Mouse (Mus musculus): ENCODE measurements at regions not wholly inside any gene's neighbourhood (a gene's known extent, or its start where the extent isn't known, plus 50 kb on each side); places are given as distances from the start of the nearest gene placed in this dataset.
"Not testable (repeated sequence)": the region's sequence is repeated elsewhere in the genome, so short reads cannot be mapped to it uniquely, and the experiment has no call there.

DNA sequence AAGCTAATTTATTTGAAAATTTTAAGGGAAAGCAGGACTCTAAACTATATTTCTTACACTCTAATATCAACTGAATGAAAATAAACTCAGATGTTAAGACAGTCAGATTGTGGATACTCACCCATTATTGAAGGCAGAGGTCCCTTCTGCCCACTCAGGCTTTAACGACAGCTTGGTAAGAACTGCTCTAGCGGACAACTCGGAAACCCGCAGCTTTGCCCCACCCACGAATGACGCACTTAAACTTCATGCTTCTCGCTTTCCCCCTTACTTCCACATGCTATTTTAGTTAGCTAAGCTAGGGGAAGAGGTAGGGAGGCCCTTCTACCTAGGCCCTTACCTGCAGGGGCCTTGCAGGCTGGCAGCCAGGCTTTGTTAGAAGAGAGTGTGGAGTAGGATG, 50.8 kb upstream of the Elmo1 start:
- peak; percentile 40 for ATAC-seq (replicated peaks; ENCODE audit: poor library complexity, severe bottlenecking)

DNA sequence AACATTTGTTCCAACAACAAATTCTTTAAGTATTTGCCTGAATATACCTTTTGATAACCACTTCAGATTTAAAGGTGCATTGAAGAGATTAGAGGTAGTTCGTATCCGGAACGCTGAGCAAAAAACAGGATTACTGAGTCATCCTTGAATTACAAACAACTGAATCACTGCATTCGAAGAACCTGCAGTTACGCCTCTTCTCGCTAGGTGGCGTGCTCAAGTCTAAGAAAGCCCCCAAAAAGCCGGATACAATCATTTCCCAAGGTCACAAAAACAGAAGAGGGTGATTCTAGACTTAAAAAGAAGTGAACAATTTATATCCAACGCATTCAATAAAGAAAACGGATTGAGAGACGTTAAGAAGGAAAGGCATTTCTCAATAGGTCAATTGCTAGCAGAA, 51.9 kb upstream of the Elmo1 start:
- ATAC-seq (replicated peaks; ENCODE audit: poor library complexity, severe bottlenecking) = peak; percentile 73

DNA sequence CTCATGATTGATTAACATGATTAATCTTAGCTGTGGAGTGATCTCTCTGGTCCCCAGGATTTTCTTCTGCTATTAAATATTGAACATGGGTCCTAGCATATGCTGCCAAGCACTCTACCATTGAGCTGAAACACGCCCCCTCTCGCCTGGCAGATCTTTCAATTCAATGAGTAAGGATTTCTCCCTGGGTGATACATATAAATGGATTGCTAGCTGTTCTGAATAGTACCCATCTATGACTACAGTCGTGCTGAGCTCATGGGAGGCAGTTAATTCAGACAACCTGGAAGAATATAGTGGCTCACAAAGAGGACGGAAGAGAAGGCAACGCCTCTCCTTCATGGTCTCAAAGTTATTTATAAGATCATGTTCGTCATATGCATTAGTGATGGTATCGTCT, 53.0 kb upstream of the Elmo1 start:
- no peak for ATAC-seq (replicated peaks; ENCODE audit: poor library complexity, severe bottlenecking)

DNA sequence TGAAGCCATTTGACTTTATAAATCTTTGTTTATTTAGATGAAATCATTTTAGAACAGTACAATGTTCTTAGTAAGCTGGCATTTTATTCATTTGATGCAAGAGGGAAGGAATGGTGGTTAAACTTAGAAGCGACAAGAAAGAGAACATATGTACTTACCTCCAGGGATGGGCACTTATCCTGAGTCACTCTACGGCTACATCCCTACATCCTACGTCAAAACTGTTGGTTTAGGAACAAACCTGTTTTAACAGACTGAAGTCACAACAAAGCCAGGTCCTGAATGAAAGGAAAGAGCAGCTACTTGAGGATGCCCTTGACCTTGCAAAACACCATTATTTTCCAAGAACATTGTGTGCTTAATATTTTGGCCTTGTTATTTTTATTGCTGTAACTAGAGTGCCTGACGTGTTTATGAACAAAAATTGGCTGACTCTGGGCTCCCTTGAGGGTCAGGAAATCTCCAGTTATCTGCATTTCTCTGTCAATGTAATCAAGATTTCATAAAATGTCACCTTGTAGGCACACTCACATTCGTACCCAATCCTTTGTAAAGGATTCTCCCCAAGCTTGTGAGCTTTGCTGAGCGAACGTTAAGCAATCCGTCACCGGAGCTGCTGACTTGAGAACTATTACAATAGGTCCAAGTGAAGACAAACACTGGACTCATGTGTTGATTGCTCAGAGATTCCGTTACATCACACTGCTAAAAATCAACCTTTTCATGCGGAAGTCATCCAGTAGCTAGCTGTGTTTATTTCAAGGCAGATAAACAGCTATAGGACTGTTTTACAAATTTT, 56.3 kb upstream of the Elmo1 start:
- ATAC-seq (replicated peaks; ENCODE audit: poor library complexity, severe bottlenecking) = no peak

DNA sequence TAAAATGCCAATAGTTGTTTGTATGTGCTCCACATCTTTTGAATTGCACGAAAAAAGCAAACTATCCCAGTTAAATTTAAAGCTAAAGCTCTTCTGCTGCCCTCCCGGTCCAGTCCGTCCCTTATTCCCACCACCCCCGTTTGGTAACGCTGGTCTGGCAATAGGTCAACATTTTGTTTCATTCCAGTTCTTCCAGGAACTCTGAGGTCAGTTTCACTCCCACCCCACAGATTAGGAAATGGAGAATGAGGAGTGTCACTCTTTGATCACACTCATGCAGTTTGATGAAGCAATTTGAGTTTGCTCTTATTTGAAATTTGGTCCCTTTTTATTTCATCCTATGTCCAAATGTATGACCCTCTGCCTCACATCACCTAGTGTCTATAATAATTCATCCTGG, 58.7 kb upstream of the Elmo1 start:
- no peak for ATAC-seq (replicated peaks; ENCODE audit: poor library complexity, severe bottlenecking)

DNA sequence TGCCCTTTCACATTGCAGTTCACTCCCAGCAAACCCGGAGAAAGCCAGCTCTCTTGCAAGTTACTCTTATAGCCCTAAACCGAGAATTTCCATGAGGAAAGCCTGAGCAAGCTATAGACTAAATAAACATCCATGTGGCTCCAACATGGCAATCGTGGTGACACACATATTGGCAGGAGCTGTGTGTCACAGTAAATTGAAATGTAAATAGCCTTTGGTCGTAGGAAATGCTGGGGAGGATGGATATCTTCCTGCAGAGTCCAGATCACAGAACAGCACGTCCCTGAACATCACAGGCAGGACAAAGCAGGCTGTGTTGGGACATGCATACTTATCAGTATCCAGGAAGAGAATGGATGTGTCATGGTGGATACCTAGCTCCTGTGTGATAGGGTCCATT, 59.3 kb upstream of the Elmo1 start:
- ATAC-seq (replicated peaks; ENCODE audit: poor library complexity, severe bottlenecking) = no peak

DNA sequence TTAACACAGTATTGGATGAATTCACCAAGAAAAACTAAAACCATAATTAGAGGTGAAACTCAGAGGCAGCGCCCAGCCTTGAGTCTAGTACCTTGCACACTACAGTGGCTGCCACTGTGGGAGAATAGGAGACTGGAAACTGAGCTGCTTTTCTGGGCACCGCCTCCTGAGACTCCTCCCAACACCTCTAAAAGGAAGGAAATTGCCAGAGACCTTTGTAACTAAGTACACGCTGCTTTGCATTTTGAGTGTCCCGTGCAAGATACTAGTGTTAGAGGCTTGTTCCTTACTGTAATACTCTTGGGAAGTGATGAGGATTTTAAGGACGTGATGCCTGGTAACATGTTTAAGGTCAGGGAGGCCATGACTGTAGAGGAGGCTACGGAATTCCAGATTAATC, 63.8 kb upstream of the Elmo1 start:
- ATAC-seq (replicated peaks; ENCODE audit: poor library complexity, severe bottlenecking) = no peak; the same call in 1 of the 2 replicates

DNA sequence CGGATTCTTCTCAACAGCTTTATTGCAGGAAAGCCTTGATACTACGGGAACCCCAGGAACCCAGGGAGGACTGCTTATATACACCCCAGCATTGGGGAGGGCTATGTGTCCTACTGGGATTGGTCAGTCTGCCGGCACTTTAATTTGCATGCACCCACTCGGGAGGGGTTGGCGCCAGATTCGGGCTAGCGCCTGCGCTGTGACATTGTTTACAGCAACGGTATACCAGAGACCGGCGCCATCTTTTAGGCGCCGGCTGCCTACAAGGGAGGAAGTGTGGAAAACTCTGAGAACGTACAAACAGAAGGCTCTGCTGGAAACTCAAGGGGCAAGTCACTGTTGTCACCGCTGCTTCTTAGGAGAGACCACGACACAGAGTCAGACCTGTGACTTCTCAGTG, 73.9 kb upstream of the Elmo1 start:
- not testable (repeated sequence) for ATAC-seq (replicated peaks; ENCODE audit: poor library complexity, severe bottlenecking)

DNA sequence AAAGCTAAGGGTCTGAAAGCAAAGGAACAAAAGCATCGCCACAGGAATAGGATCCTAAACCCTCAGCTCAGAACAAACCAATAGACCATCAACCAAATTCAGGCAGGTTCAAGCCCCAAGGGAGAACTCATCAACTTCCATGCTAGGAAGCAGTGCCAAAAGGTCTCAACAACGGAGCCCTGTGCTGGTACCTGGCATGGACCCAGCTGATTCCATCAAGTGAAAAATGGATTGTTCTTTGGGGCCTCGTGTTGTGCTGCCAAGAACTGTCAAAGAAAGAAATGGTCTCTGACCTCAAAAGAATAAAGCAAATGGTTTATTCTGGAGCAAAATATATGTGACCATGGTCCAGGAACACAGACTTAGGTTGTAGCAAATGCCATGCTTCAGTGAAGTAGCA, 77.8 kb upstream of the Elmo1 start:
- no peak for ATAC-seq (replicated peaks; ENCODE audit: poor library complexity, severe bottlenecking)

DNA sequence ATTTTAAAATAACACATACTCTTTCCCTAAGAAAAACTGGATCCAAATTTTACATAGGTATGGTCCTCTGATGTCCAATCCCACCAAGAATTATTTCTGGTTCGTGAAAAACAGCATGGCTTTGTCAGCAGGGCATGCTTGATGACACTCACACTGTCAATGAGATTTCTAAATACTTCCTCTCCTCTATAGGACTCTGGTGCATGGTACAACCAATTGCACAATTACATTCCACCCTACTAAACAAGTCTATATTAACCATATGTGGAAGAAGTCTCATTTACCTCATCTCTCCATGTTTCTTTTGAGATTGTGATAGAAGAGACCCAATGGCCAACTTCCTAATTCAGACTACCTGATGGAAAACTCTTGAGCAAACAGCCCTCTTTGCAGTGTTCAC, 81.2 kb upstream of the Elmo1 start:
- peak; percentile 69 for ATAC-seq (replicated peaks; ENCODE audit: poor library complexity, severe bottlenecking)

DNA sequence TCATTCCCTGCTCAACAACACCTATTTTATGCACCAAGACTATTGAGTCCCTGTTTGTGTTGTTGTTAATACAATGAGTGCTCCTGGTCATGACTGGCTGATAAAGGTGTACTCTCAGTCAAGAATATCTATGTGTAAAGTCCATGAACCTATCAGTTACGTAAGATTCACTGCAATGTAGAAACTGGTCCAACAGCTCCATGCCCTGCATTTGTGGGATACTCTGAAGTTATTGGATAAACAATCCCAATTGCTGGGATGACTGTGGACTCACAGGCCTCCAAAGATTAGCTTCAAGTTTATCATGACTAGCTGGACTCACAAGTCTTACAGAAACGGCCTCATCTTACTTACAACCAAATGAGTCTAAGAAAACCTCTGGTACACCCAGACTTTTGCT, 82.8 kb upstream of the Elmo1 start:
- ATAC-seq (replicated peaks; ENCODE audit: poor library complexity, severe bottlenecking) = no peak

DNA sequence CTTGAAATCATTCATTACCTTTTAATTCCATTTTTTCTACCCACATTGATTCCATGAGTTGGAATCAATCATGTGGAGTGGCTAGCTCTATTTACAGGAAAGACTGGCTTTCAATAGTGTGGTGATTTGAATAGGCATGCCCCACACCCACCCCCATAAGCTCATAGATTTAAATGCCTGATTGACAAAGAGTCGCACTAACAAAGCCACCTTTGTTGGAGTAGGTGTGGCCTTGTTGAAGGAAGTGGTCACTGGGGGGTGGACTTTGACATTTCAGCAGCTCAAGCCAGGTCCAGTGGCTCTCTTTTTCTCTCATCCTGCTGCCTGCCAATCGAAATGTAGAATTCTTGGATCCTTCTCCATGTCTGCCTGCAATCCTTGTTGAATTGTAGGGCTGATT, 92.8 kb upstream of the Elmo1 start:
- ATAC-seq (replicated peaks; ENCODE audit: poor library complexity, severe bottlenecking) = no peak

DNA sequence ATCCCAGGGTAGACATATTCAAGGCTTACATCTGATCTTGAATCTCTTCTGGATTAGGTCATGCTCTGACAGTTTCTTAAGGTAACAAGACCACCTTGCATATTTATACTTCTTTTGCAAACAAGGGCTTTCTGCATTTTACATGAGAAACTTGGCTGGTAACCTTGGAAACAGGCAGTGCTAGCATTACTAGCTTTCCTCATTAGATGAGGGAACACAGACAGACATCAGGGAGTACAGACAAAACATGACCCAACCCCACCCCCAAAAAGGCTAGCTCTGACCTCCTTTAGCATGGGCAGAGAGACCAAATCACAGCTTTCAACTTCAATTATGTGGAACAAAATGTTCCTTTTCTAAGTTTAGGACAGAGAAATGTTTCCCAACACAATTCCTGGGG, 114.8 kb upstream of the Elmo1 start:
- ATAC-seq (replicated peaks; ENCODE audit: poor library complexity, severe bottlenecking) = no peak

DNA sequence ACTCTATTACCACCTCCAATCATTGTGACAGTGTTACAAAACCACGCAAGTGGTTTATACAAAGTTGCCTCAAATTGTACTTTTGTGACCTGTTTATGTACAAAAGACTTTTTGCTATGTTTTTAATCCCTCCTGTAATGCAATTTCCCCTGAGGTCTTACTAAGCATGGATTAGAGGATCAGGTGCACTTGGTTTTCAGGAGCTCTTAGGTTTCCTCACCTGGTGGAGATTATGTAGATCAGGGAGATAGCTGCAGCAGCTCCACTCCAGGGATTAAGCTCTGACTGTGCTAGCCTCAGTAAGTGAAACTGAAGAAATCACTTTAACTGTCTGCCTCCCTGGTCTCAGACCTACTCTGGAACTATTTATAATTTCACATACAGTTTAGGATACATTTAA, 123.8 kb upstream of the Elmo1 start:
- no peak for ATAC-seq (replicated peaks; ENCODE audit: poor library complexity, severe bottlenecking)

DNA sequence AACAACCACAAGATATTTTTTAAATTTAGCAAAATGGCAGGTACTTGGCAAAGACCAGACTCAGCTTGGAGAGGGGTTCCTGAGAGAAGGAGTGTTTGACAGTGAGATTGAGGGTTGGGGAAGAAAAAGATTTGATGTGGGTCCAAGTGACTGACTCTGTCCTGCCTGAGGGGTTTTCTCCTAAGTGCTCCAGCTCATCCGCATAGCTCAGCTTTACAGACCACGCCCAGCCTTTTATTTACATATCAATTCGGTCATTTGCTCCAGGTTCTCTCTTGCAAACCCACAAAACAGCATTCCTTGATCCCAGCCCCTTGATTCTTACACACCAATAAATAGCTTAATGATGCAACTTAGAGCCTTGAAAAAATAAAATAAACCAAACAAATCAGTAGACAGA, 127.4 kb upstream of the Elmo1 start:
- no peak for ATAC-seq (replicated peaks; ENCODE audit: poor library complexity, severe bottlenecking)

DNA sequence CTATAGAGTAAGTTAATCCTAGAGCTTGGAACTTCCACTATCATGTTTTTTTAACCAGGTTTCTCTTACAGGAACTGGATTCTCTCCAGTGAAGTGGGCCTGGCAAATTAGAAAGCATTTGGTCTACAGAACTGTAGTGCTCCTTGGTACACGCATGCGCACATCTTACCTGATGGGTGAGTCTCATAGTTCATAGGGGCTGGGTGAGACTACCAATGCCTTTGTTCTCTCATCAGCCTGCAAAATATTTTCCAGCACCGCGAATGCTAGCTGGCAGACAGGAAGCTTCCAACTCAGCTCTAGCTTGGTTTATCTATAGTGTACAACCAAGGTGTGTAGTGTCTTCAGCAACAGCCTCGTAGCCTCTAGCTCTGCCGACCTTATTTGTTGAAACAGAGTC, 104.7 kb upstream of the Gpr141 start:
- no peak for ATAC-seq (replicated peaks; ENCODE audit: poor library complexity, severe bottlenecking)

DNA sequence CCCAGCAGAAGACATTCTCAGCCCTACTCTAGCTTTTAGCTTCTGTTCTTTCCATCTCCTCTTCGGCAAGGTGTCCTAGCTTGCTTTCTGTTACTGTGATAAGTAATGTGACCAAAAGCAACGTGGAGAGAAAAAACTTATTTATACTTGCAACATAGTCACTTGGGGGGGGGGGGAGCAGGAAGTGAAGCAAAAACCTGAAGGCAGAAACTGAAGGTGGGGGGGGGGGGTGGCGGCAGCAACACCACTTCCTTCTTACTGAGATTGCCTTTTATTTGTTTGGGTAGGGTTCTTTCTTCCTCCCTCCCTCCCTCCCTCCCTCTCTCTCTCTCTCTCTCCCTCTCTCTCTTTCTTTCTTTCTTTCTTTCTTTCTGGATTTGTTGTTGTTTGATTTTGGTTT, 103.8 kb upstream of the Gpr141 start:
- peak; percentile 73 for ATAC-seq (replicated peaks; ENCODE audit: poor library complexity, severe bottlenecking)

DNA sequence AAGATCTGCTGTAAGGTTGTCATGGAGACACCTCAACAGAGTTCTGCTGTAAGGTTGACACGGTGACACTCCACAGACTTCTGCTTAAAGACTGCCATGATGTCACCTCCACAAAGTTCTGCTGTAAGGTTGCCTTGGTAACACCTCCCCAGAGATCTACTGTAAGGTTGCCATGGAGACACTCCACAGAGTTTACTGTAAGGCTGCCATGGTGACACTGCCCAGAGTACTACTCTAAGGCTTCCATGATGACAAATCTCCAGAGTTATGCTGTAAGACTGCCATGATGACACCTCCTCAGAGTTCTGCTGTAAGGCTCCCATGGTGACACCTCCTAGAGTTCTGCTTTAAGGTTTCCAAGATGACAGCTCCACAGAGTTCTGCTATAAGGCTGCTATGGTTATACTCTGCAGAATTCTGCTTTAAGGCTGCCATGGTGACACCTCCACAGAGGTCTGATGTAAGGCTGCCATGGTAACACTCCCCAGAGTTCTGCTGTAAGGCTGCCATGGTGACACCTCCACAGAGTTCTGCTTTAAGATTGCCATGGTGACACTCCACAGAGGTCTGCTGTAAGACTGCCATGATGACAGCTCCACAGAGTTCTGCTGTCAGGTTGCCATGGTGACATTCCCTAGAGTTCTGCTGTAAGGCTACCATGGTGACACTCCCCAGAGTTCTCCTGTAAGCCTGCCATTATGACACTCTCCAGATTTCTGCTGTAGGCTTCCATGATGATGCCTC, 97.2 kb upstream of the Gpr141 start:
- peak; percentile 13 for ATAC-seq (replicated peaks; ENCODE audit: poor library complexity, severe bottlenecking)

DNA sequence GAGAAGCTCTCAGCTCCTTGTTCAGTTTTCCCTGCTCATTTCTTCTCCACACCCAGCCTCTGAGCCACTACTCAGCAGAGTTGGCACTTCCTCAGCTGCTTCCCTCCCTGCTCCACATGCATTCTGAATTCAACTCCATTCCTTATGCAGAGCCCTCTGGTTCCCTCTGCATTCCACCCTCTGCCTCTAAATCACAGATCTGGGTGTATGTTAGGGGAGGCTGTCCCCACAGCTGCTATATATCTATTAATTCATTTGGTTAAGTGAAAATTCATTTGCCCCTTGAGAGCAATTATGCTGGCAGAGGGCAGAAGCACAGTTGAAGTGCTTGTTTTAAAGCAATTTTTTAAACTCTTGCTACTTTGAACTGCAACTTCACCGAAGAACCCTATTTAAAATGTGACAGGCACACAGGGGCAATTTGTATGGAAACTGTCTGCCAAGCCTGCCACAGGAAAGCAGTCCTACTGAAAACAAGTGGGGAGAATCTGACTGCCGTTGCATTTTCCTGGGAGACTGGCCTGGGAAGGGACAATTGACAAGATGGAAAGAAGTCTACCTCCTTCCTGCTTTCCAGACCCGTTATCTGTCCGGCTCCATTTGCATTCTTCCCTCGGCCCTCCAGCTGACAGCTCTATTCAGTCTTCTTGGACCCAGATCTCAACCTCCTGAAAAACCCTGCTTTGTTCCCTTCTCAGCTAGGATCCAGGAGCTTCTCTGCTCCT, 88.0 kb upstream of the Gpr141 start:
- ATAC-seq (replicated peaks; ENCODE audit: poor library complexity, severe bottlenecking) = no peak

DNA sequence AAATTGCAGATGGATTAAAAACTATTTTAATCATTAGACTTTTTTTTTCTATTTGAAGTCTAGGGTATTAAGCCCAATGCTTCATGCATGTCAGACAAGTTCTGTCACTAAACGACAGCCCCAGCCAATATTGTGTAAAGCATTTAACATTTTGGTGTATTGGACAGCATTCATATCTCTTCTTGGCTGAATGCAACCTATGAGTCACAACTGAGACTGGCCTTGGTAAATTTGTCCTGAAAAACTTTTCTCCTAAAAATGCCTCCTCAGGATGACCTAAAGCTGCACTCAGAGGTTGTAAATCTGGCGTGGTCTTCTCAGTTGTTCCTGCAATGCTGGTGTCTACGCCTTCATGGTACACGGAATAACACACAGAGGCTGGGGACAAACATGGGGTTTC, 78.7 kb upstream of the Gpr141 start:
- no peak for ATAC-seq (replicated peaks; ENCODE audit: poor library complexity, severe bottlenecking)

DNA sequence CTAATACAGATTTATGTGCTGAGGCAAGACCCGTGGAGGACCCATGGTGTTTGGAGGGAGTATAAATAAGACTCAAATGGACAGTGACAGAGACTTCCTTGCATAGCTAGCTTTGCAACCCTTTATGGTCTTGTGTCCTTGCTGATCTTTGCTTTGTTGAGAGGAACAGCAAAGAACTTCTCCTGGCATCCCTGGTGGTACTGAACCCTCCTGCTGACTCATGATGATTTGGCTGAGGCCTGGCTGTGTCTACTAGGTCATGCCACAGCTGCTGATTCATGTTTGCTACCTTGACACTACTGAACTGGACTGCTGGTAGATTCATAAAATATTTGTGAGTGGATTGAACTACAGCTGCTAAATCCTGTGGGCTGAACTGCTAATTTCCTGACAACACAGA, 73.1 kb upstream of the Gpr141 start:
- ATAC-seq (replicated peaks; ENCODE audit: poor library complexity, severe bottlenecking) = no peak
